In genomic region chr7:38320641-38321040, GRCm38 (mm10) we compare ENCODE assay signal across 32 mouse cellular contexts.
"Had no signal": no experiment of that assay in that cellular context is flagged by ENCODE, and none has a peak within 500 bp of the region (broad histone marks: within the 10 kb centered on the region; RNA-seq: fewer than 3 reads in every experiment).

No protein-coding gene starts in this region.

- H3K36me3 ChIP-seq: limb, embryonic 10.5 days; limb, embryonic 12.5 days; limb, embryonic 13.5 days; limb, embryonic 15.5 days; liver, embryonic 12.5 days; liver, embryonic 13.5 days; liver, embryonic 15.5 days; lung, embryonic 15.5 days; midbrain, embryonic 10.5 days; midbrain, embryonic 12.5 days; midbrain, embryonic 13.5 days; midbrain, embryonic 15.5 days; neural tube, embryonic 12.5 days had no signal

- H3K4me1 ChIP-seq: limb, embryonic 10.5 days; limb, embryonic 12.5 days; limb, embryonic 13.5 days; limb, embryonic 15.5 days; liver, embryonic 12.5 days; liver, embryonic 13.5 days; liver, embryonic 15.5 days; lung, embryonic 15.5 days; megakaryocyte, embryonic 14.5 days; midbrain, embryonic 10.5 days; midbrain, embryonic 12.5 days; midbrain, embryonic 13.5 days; midbrain, embryonic 15.5 days; neural tube, embryonic 12.5 days had no signal

- DNase-seq: left cerebral cortex, postnatal 4 days; liver; liver, embryonic 13.5 days; liver, postnatal 0 days; lung, adult 18-20 months; lung, adult 2 months; lung, embryonic 14.5 days; lung, postnatal 10 days; lung, postnatal 14 days; lung, postnatal 36 days; lung, postnatal 4 days; midbrain, embryonic 14.5 days had no signal

- H3K27ac ChIP-seq: limb, embryonic 10.5 days; limb, embryonic 12.5 days; limb, embryonic 13.5 days; limb, embryonic 15.5 days; liver, embryonic 12.5 days; liver, embryonic 13.5 days; liver, embryonic 14.5 days; liver, embryonic 15.5 days; lung, embryonic 15.5 days; macrophage; midbrain, embryonic 10.5 days; midbrain, embryonic 12.5 days; midbrain, embryonic 13.5 days; midbrain, embryonic 15.5 days; neural tube, embryonic 12.5 days had no signal

- H3K4me3 ChIP-seq: limb, embryonic 10.5 days; limb, embryonic 12.5 days; limb, embryonic 13.5 days; limb, embryonic 15.5 days; liver, embryonic 12.5 days; liver, embryonic 13.5 days; liver, embryonic 15.5 days; lung, embryonic 15.5 days; megakaryocyte, embryonic 14.5 days; midbrain, embryonic 10.5 days; midbrain, embryonic 12.5 days; midbrain, embryonic 13.5 days; midbrain, embryonic 15.5 days; myocyte; neural tube, embryonic 12.5 days had no signal

- H3K27me3 ChIP-seq: limb, embryonic 12.5 days; limb, embryonic 13.5 days; limb, embryonic 15.5 days; liver, embryonic 12.5 days; liver, embryonic 13.5 days; liver, embryonic 15.5 days; lung, embryonic 15.5 days; megakaryocyte, embryonic 14.5 days; midbrain, embryonic 12.5 days; midbrain, embryonic 13.5 days; midbrain, embryonic 15.5 days; neural tube, embryonic 12.5 days had no signal

- ATAC-seq: liver, embryonic 12.5 days; liver, postnatal 0 days; lung, postnatal 0 days; midbrain, embryonic 13.5 days; midbrain, embryonic 15.5 days; midbrain, embryonic 16.5 days had no signal

- H3K9ac ChIP-seq: limb, embryonic 12.5 days; limb, embryonic 13.5 days; limb, embryonic 15.5 days; liver, embryonic 12.5 days; liver, embryonic 13.5 days; liver, embryonic 14.5 days; liver, embryonic 15.5 days; liver, postnatal 0 days; lung, embryonic 14.5 days; lung, embryonic 15.5 days; midbrain, embryonic 12.5 days; midbrain, embryonic 13.5 days; midbrain, embryonic 15.5 days; neural tube, embryonic 12.5 days had no signal

- H3K9me3 ChIP-seq: limb, embryonic 10.5 days; limb, embryonic 12.5 days; limb, embryonic 13.5 days; limb, embryonic 15.5 days; liver, embryonic 12.5 days; liver, embryonic 13.5 days; liver, embryonic 15.5 days; lung, embryonic 15.5 days; megakaryocyte, embryonic 14.5 days; midbrain, embryonic 10.5 days; midbrain, embryonic 12.5 days; midbrain, embryonic 13.5 days; midbrain, embryonic 15.5 days; neural tube, embryonic 12.5 days had no signal

- H3K4me2 ChIP-seq: limb, embryonic 12.5 days; limb, embryonic 13.5 days; limb, embryonic 15.5 days; liver, embryonic 11.5 days; liver, embryonic 12.5 days; liver, embryonic 13.5 days; liver, embryonic 15.5 days; lung, embryonic 14.5 days; lung, embryonic 15.5 days; midbrain, embryonic 11.5 days; midbrain, embryonic 12.5 days; midbrain, embryonic 13.5 days; midbrain, embryonic 15.5 days; neural tube, embryonic 12.5 days had no signal
